Mouse (Mus musculus) myocyte (in vitro differentiated cells): ENCODE measurements at regions not wholly inside any gene's neighbourhood (a gene's known extent, or its start where the extent isn't known, plus 50 kb on each side); places are given as distances from the start of the nearest gene placed in this dataset.

Experiments
- CEBPB ChIP-seq: IDR thresholded peaks from 2 replicates; pipeline ENCODE4 v1.6.1; 2011; ENCODE audit warnings: mild to moderate bottlenecking, moderate library complexity; ENCODE audit not compliant: poor library complexity, insufficient read depth, severe bottlenecking
- E2F4 ChIP-seq: IDR thresholded peaks from one replicate; pipeline ENCODE4 v1.6.1; 2011; ENCODE audit warnings: mild to moderate bottlenecking, control low read depth, moderate library complexity; ENCODE audit not compliant: insufficient read depth
- MAX ChIP-seq: IDR thresholded peaks from one replicate; pipeline ENCODE4 v1.6.1; 2011; ENCODE audit warnings: low read depth, mild to moderate bottlenecking, control low read depth
- MYOD1 ChIP-seq, 3 experiments: IDR thresholded peaks; one replicate each; pipeline ENCODE4 v1.6.1; 2011; ENCODE audit warnings: control low read depth in 2 of 3, low read depth in 2 of 3, mild to moderate bottlenecking in 2 of 3, moderate library complexity in 1 of 3; ENCODE audit not compliant: insufficient read length in 2 of 3, control insufficient read depth in 1 of 3
- MYOG ChIP-seq, 3 experiments: IDR thresholded peaks; one replicate each; pipeline ENCODE4 v1.6.1; 2011; ENCODE audit warnings: control low read depth in 2 of 3, low read depth in 2 of 3, mild to moderate bottlenecking in 2 of 3; ENCODE audit not compliant: insufficient read length in 2 of 3, control insufficient read depth in 1 of 3, insufficient read depth in 1 of 3
- POLR2A ChIP-seq: IDR thresholded peaks from one replicate; pipeline ENCODE4 v1.6.1; 2011; ENCODE audit warnings: low read depth, mild to moderate bottlenecking, control low read depth, moderate library complexity; ENCODE audit not compliant: insufficient read length
- POLR2AphosphoS2 ChIP-seq: IDR thresholded peaks from one replicate; pipeline ENCODE4 v1.6.1; 2011; ENCODE audit warnings: low read depth, control low read depth; ENCODE audit not compliant: insufficient read length
- REST ChIP-seq: IDR thresholded peaks from one replicate; pipeline ENCODE4 v1.6.1; 2011; ENCODE audit warnings: mild to moderate bottlenecking, control low read depth, moderate library complexity; ENCODE audit not compliant: insufficient read depth, insufficient read length
- SRF ChIP-seq: IDR thresholded peaks from one replicate; pipeline ENCODE4 v1.6.1; 2011; ENCODE audit warnings: low read depth; ENCODE audit not compliant: control insufficient read depth, insufficient read length
- TCF12 ChIP-seq: IDR thresholded peaks from one replicate; pipeline ENCODE4 v1.6.1; 2011; ENCODE audit warnings: mild to moderate bottlenecking, control low read depth; ENCODE audit not compliant: poor library complexity, insufficient read depth, severe bottlenecking
- TCF3 ChIP-seq: IDR thresholded peaks from one replicate; pipeline ENCODE4 v1.6.1; 2011; ENCODE audit warnings: low read depth, control low read depth; ENCODE audit not compliant: insufficient read length
- USF1 ChIP-seq: IDR thresholded peaks from one replicate; pipeline ENCODE4 v1.6.1; 2011; ENCODE audit warnings: low read depth, mild to moderate bottlenecking, control low read depth, moderate library complexity

DNA sequence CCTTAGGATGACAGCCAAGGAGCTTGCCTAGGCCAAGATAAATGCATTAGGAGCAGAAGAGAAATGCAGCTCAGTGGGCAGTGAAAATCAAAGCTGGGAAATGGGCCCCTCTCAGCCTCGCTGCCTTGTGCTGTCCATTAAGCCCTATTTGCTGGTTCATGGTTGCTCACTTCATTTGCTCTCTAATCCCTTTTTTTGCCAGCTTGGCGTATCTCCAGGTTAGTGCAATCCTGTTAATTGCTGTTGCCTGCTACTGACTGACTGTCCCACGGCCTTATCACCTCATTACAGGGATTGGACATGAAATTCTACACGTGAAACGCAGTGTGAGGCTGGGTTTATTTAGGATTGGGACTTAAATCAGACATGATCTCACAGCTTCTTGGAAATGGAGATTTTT is 613.5 kb upstream of the Adgrl2 start:
- TF ChIP-seq POLR2A (no peak), TCF12 (no peak), POLR2AphosphoS2 (no peak), MAX (no peak), USF1 (no peak), REST (no peak), TCF3 (no peak), CEBPB (no peak), E2F4 (no peak), MYOG (IDR thresholded peaks at IDR 0.05; ENCODE audit: control insufficient read depth in 1 of 3, insufficient read depth in 1 of 3, insufficient read length in 2 of 3, low read depth in 2 of 3) (no peak), MYOD1 (IDR thresholded peaks at IDR 0.05; ENCODE audit: control insufficient read depth in 1 of 3, insufficient read length in 2 of 3, low read depth in 2 of 3) (no peak), SRF (no peak)
